Mouse (Mus musculus) cerebellum, postnatal 36 days (tissue): ENCODE results near the gene Rngtt.
"Not testable (repeated sequence)": the region's sequence is repeated elsewhere in the genome, so short reads cannot be mapped to it uniquely, and the experiment has no call there.

Experiments
- DNase-seq, 2 experiments: peaks; one replicate each; pipeline ENCODE4 v3.0.0; 2021 to 2022; ENCODE audit warnings: mixed read lengths in 2 of 2

The Rngtt gene

DNA sequence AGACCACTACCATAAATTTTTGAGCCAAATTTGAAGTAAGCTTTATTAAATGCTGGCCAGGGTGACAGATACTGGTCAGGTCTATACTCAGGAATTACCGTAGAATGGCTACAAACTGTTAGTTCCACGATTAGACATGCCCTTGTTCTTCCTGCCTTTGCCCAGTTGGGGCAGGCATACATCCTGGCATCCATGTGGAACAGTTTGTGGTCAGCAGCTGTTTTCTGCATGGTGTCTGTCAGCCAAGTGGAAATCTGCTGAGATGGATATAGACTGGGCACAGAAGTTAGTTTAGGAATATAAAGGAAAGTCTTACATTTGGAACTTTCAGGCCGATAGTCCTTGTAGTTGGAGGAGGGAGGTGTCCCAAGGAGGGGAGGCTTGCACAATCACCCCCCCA lies 136.8 kb downstream of the Rngtt start:
- no peak for DNase-seq

DNA sequence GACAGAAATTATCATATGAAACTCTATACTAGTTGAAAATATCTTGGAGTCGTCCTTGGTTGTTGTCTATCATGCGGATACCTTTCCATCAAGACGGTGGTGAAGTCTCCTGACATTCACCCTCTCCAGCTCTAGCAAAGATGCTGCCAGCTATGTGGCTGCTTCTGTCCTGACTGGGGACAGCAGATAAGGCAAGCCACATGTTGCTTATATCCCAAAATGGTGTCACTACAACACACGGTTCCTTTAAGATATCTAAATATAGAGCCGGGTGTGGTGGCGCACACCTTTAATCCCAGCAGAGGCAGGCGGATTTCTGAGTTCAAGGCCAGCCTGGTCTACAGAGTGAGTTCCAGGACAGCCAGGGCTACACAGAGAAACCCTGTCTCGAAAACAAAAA lies 140.2 kb downstream of the Rngtt start:
- DNase-seq: not testable (repeated sequence)

DNA sequence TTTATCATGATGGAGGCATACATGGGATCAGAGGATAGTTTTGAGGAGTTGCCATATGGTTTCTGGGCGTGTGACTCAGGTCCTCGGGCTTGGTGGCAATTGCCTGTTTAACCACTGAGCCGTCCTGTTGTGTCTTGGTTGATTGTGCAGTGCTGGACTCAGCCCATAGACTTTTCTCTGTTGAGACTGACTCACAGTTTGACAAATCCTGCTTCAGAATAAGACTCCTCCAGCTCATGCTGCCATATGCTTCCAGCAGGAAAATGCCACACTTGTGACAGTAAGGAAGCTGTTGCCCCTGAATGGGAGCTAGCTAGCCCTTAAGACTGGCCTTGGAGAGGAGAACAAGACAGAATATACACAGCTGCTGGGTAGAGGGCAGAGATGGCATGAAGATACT lies 149.7 kb downstream of the Rngtt start:
- no peak for DNase-seq

DNA sequence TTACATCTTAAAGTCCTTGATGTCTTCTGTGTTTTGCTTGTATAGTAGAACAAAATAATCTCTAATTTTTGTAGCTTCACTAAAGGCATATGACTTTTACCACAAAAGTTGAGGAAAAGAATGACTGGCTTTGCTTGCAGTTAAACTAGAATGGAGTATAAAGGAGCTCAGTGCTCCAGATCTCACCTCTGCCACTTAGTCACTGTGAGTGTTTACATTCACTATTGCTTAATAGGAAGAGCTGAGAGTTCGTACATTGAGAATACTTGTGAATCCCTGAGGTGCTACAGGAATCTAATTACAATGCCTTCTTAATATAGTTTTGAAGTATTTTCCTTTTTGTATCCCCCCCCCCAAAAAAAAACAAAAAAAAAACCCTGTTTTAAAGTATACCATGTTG lies 154.3 kb downstream of the Rngtt start:
- DNase-seq: no peak

DNA sequence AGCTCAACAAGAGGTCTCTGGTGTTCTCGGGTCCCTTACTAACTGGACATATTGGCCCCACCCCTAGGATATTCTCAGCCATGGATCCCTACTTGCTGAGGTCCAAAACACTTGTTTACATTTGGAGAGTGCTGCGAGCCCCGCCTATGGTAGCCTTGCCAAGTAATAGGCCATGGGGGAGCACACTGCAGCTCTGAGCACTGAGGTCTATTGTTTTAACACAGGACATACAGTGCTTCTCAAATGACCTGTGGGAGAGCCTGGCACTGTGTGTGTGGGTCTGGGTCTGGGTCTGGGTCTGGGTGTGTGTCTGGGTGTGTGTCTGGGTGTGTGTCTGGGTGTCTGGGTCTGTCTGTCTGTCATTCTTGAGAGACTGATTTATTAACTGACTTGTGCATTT lies 155.8 kb downstream of the Rngtt start:
- no peak for DNase-seq

DNA sequence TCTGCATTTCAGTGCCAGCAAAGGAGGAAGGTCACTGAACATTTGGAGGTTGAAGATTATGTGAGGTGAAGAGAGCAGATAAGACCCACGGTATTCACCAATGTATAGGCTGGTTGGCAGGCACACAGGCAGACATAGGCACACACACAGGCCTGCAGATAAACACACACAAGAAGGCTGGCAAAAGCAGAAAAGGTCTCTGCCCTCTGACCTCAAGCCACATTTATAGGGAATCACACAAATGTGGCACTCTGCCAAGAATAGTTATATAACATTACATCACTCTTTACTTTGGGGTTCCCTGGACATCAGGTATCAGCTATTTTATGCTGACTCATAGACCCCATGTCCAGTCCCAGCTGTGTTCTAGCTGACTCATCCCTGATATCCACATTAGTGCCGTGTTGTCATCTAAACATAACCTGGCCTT lies 156.9 kb downstream of the Rngtt start:
- no peak for DNase-seq

DNA sequence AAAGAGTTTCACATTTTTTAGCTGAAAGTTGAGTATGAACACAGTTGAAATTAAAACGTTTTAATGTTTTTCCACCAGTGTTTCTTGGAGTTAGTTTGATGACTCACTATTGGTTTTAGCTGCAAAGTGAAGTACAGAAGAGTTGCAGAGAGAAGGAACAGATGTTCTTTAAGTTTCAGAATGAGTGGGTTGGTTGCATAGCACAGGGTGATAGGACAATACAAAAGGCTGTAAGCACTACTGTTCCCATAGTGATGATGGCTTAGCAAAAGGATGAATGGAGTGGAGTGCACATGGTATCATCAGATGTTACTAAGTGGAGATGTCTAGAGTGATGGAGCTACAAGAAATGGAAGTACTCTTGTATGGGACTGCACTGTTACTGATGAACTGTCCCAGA lies 157.5 kb downstream of the Rngtt start:
- DNase-seq: no peak

DNA sequence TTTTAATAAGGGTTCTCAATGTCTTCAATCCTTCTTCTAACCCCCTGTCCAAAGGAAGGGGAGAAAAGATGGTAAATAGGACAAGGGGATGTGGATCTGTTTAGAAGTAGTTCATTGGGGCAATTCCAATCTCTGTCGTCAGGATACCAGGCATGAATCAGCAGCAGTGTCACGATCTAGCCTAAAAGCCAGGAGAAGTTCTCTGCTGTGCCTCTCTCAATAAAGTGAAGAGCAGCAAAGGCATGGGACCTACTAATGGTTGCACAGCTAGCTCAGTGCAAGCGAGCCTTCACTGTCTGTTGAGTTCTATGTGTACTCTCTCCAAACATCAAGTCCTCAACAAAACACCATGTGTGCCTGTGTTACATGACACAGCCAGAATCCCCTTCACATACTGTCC lies 158.0 kb downstream of the Rngtt start:
- DNase-seq: no peak

DNA sequence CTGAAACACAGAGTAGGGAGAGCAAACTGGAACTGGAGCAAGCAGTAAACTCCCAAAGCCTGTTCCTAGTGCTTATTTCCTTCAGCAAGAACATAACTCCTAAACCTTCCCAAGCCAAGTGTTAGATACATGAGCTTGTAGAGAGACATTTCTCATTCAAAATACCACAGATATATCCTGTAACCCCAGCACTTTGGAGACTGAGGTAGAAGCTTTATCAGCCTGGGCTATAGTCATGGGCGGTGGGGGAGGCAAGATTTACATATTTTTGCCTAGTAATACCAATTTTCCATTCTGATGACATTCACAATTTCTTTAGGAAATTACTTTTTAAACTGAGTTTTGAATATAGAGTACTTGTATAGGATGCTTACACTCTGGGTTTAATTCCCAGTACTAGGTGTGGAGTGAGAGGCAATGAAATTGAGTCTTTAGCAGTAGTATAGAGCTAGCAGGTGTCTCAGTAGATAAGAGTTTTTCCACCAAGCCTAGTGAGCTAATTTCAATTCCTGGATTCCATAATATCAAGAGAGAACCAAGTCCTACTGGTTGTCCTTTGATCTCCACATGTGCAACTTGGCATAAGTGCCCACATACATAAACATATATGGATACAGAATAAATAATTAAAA lies 160.7 kb downstream of the Rngtt start:
- no peak for DNase-seq

DNA sequence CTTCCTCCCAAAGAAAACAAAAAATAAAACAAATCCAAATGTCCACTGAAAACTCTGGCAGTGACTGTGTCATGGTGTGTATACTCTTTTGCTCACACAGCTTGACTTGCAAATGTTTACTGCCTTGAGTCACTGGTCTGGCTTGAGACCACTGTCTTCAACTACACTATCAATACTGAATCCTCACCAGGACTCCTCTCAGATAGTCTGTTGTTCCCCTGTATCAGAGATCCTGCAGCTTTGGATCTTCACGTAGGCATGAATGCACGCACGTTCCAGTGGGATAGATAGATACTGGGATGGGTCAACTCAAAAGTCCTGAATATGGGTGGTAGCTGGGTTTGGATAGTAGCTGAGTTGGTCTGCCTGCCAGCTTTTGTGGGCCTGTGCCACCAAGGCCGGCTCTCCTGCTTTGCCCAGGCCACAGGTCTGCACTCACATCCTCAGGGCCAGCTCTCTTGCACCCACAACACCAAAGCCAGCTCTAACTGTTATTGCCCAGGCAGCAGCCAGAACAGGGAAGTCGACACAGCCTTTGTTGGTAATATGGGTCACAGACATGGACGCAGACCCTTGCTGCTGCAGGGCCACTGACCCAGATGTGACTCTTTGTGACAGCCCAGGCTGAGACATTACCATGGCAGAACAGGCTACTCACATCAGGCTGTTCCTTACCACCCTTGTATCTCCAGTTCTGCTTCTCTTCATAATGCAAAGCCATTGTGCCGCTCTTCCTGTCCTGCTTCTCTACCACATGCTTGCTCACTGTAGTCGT lies 168.1 kb downstream of the Rngtt start:
- no peak for DNase-seq

DNA sequence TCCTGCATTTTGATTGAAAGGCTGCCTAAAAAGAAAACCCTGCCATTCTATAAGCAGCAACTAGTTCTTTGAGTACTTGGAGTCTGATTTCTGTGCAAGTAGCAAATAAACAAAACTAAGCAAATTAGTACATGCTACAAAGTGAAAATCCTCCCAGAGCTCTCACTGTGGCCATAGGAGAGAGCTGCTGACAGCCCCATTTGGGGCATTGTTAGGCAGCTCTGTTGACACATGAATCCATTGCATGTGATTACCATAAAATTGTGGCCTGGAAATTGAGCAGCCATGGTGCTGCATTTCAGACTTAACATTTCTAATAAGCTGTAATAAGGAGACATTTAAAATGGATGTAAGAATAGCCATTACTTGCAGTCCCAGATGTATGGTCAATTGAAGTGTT lies 171.6 kb downstream of the Rngtt start:
- no peak for DNase-seq

DNA sequence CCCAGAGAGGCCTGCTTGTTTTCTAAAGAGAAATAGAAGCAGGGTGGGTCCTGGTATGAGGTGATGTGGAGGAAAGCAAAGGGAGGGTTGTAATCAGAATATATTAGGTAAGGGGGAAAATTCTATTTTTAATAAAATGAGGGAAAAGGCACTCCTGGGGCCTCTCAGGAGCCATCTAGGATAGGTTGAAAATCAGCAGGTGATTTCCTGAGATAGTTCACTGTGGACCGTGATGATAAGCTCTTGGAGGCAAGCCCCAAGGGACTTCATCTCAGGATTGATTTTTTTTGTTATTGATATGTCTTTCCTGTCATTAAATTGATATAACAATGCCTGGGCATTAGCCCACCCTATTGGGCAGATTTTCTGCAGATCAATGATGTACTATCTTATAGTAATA lies 175.9 kb downstream of the Rngtt start:
- no peak for DNase-seq

DNA sequence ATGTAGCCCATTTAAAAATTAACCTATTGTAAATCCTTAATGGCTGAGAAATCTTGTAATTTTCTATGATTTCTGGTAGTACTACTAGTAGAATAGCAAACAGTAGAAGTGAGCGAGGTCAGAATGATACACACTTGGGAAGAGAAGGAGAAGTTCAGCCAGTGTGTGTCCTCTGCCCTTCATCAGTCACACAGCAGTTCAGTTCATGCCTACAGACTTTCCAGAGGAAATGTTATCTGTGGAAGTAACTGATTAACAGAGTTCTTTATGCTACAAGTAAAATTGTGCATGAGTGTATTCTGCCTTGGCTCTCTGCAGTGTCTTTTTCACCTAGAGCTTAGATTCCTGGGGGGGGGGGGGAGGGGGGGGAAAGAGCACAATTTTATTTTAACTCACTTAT lies 181.0 kb downstream of the Rngtt start:
- DNase-seq: no peak

DNA sequence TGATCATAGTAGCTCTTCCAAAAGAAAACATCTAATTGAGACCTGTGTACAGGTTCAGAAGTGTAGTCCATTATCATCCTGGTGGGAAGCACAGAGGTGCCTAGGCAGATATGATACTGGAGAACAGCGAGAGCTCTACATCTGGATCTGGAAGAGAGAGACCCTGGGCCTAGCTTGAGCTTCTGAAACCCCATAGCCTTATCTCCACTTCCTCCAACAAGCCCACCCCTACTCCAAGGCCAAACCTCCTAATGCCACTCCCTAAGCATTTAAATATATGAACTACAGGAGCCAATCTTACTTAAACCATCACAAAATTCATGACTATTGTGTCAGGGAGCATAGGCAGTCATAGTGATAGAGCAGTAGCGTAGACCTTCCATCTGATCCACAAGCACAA lies 184.3 kb downstream of the Rngtt start:
- no peak for DNase-seq

DNA sequence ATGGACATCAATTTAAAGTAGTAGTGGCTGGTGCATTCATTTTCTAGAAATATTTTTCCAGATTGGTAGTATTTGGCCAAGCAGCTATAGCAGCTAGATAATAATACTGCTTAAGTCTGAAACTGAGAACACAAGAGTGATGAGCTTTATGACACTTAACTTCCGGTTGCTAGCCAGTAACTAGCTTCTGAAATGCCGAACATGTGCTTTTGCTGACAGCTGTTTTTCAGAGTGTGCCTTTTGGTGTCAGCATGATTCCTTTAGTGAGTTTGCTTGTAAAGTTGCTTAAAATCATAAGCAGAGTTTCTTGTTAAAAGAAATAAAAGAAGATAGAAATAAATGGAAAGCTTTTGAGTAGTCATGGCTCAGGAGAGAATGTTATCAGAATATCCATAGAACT lies 186.9 kb downstream of the Rngtt start:
- no peak for DNase-seq

DNA sequence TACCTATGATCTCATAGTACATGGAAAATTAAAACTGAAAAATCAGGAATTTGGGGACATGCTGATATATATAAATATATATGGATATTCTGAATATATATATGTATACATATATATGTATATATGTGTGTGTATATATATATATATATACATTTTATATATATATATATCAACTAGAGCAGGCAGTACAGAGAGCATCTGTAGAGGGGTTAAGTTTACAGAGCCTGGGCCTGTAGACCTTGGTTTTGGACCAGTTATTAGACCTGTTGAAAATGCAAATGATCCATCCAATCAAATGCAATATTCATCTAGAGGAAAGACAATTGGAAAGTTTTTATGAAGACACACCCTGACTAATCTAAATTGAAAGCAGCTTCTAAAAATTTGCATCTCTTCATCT lies 187.5 kb downstream of the Rngtt start:
- no peak for DNase-seq

DNA sequence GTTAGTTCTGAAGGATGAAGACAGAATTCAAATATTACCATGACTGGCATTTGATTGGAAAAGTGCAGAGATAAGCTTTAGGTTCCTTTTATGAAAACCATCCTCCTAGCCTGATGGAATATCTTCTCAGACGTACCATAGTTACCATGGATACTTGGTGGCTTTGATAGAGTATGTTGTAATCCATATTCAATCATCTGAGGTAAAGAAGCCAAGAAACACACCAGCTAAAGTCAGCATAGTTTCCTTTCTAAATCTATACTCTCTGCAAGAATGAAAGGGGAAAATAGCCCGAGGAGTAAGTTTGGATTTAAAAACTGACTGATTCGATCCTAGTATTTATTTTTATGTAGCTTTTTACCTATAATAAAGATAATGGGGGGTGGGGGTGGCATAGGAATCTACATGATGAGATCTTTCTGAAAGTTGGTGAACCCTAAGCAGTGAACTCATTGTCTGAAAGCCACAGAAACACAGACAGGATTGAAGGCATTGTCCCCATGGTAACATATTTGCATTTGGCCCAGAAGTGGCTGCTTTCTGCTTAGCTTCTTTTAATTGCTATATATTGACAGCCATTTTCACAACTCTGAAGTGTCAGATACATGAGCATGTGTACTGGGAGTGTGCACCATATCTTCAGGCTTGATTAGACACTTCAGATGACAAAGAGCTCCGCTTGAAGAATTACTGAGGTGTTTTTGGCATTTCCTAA lies 188.2 kb downstream of the Rngtt start:
- no peak for DNase-seq

DNA sequence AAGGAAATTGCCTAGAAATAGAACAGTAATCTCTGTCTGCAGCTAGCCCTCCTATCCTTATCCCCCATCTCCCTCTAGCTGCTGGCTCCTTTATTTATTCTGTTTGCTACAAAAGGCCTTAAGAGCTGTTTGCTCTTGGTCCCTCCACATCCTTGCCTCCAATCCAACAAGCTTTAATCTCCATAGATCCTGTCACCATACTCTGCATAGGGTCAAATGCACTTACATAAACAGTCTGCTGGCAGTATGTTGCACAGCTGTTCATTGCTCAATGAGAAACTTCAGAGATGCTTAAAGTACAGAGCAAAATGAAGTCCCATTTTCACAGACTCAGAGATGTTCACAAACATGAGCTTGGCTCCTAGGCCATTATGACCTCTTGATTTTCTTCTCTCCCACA lies 196.5 kb downstream of the Rngtt start:
- no peak for DNase-seq

DNA sequence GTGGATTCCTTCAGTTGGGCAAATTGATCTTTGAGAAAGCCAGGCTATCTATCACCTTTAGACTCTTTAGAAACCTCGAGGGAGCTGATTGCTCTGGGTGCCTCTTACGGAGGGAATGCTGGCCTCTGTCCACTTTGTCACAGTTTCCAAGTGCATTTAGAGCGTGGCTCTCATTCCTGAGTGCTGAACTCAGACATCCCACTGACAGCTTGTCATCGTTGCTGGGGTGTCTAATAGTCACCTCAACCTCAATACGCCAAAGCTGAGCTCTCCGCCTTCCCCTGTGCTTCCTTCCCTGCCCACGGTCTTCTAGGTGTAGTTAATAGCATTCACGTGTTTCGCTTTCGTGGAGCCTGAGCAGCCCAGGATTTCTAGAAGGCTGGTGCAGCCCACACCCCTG lies 200.4 kb downstream of the Rngtt start:
- no peak for DNase-seq

DNA sequence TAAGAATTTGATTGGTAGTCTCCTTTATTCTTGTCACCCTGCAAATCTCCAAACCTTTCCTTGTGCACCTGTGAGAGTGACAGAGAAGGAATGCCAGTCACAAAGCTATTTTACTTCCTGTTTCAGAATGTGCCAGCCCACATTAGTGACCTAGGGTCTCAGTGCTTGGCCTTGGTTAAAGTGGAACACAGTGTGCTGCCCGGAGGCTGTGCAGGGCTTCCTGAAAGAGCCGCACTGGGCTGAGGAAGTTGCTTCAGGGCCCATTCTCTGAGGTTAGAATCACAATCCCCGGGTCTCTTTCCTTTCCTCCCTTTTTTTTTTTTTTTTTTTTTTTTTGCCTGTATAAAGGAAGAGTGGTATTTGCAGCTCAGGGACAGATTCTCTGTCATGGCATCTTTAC lies 203.3 kb downstream of the Rngtt start:
- DNase-seq: no peak

DNA sequence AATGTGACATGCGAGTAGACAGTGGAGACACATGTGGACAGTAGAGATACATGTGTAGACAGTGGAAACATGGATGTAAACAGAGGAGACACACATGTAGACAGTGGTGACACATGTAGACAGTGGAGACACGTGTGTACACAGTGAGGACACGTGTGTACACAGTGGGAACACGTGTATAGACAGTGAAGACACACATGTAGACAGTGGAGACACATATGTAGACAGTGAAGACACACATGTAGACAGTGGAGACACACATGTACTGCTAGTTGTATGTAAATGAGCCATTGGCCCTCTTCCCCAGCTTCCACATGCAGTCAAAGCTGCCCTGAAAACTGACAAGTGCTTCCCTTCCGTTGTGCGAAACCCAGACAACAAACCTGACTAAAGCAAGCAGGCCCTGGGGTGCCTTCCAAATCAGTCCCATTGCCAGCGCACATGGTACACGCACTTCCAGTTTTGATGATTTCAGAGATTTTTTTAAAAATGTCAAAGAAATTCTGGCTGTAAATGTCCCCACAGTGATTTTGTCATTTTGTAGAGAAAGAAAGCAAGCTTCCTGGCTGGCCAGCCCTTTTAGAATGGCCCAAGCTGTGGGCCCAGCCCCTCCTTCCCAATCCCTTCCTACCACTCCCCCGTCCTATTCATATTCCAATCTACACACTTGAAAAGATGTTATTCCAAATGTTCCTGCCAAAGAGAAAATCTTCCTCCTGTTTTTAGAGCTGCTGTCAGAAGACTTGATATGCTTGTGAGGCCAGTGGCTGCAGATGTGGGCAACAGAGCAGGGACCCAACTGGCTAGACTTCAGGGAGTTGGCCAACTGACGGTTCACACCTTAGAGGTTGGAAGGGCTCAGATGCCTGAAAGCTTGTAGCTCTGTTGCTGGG lies 204.2 kb downstream of the Rngtt start:
- DNase-seq: no peak

DNA sequence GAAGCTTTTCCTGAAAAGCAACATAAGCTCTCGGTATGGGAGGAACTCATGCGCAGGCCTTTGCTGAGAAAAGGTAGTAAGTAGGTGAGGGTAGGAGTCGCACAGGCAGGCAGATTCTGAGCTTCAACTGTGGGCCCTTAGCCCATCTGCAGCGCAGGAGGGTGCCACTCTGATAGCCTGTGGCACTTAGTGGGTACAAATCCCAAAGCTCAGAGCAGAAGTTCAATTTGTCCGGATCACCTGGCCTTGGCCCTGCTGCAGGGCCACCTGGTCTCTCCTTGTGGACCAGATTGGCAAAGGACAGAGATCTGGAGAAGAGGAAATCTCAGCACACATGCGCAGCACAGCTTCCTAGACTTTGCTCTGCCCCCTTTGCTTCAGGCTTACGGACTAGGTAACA lies 210.1 kb downstream of the Rngtt start:
- peak; percentile 58 to 60 for DNase-seq

DNA sequence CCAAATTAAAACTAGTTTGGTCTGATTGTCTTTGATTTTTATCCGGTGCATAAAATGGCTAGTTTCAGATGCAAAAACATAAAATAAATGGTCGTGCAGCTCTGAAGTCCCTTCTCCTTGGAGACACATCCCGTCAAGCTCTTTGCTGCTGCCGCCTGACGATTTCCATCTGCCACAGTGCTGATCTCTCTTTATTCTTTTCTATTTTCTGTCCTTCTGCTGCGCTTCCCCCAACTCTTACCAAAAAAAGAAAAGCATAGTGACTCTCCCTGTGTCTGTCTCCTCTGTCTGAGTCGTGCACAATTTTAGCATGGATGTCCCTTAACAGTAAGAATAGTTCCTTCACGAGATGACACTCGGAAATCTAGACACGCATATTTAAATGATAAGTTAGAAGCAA lies 210.8 kb downstream of the Rngtt start:
- no peak for DNase-seq
